Mouse (Mus musculus): ENCODE data around the gene Cideb.

Gene Cideb

GRCm38 (mm10) chr14:55722438-55722945 lies 35.8 kb downstream of the Cideb start:
- no peak for DNase-seq (ENCODE audit: low spot score)

DNA sequence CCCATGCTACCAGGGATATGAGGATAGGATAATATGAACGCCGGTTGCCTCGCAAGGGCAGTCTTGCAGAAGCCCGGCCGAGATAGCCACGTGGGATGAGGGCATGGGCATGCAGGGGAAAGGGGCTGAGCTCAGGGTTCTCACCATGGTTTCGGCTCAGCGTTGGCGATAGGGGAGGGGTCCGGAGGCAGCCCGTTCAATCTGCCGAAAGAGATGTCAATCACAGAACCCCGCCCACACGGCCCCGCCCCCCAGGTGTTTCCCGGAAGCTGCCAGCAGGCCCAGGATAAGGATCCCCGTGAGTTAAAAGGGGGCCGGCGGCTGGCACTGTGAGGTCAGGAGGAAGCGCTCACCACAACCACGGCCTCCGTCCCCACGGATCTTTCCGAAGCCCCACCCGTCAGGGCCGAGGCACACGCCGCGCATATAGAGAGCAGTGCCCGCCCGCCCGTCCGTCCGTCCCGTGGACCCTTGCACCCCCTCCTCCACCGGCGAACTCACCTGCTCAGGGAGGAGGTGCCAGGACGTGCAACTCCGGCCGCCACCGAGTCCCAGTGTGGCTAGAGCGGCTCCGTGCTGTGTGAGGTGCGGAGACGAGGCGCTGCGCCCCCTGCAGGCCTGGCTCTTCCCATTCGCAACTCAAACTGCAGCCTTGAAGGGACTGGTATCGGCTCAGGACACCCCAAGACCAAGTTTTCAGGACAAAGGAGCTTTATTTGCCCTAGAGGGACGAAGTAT lies 36.4 kb downstream of the Cideb start, which contains the start of gene Rabggta:
TSS of gene Rabggta (minus strand) at position 564 of the 738 bp plus-strand sequence.
- DNase-seq (ENCODE audit: low spot score) = peak; percentile 93

- DNase-seq (ENCODE audit: low spot score) = no peak
These were observed 37.2 kb downstream of the Cideb start for GRCm38 (mm10) chr14:55721076-55721475.

DNA sequence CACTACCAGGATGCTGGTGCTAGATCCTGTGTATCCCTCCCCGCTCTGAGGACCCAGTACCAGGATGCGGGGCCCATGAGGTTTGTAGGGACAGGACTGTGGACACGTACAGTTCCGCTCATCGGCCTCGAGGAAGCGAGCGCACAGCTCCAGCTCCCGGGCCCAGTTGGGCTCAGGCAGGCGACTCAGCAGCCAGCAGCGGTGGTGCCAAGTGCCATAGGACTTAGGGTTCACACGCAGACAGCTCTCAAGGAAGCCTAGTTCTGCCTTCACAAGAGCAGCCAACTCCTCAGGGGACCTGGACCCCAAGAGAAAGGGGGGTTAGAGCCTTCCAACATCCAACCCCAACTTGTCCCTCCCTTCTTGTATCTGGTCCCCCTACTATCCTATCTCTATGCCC lies 37.6 kb downstream of the Cideb start:
- DNase-seq (ENCODE audit: low spot score) = no peak

GRCm38 (mm10) chr14:55719737-55720136 lies 38.5 kb downstream of the Cideb start:
- no peak for DNase-seq (ENCODE audit: low spot score)

DNA sequence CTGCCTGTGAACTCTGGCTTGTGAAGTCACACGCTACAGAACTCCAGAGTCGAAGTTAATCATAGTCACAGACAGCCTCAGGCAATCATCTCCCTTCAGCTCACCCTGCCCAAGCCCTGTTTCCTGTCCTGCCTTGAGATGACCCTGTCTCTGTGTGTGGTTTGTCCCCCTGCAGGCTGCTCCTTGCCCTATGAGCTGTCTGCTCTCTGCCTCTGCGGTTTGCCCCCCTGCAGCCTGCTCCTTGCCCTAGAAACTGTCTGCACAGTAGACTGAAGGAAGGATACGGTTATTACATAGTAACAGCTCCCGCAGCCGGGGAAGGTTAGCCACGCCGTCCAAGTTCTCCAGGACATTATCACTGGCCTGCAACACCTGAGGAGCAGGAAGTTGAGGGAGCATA lies 41.4 kb downstream of the Cideb start:
- no peak for DNase-seq (ENCODE audit: low spot score)

GRCm38 (mm10) chr14:55716271-55716670 lies 42.0 kb downstream of the Cideb start:
- no peak for DNase-seq (ENCODE audit: low spot score)

DNA sequence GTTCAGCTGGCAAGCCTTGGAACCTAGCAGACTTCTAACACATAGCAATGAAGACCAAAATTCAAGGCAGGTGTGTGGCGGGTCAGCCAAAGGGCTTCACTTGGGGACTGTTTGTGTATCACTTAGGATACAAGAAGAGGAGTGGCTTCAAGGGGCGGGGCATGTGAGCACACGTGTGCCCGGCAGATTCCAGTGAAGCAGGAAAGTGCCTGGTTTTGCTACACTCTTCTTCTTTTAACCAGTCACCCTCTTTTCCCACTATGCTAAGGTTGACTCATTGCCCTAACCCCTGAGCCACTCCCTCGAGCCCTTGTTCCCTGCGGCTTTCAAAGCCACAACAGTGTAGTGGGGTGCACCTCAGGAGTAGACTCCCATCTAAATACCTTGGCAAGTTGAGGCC lies 43.4 kb downstream of the Cideb start:
- no peak for DNase-seq (ENCODE audit: low spot score)

DNA sequence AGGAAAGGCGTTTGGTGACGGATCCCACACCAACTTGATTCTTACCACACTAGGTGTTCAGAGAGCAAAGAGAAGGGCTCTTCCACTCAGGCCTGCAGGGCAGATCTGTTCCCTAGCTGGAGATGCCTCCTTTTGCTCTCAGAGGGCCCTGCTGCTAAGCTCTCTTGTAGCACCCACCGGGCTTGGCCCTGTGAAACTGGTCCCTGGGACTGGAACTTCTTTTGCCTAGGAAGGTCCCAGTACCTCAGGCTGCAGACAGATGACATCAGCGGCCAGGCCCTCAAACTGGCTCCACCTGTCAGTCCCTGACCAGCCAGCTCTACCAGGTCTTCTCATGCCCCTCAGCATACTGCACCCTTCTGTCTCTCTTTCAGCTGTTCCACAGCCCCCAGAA lies 44.5 kb downstream of the Cideb start, which contains the start of gene Tgm1:
TSS of gene Tgm1 (minus strand) at position 198 of the 394 bp plus-strand sequence.
- no peak for DNase-seq (ENCODE audit: low spot score)

DNA sequence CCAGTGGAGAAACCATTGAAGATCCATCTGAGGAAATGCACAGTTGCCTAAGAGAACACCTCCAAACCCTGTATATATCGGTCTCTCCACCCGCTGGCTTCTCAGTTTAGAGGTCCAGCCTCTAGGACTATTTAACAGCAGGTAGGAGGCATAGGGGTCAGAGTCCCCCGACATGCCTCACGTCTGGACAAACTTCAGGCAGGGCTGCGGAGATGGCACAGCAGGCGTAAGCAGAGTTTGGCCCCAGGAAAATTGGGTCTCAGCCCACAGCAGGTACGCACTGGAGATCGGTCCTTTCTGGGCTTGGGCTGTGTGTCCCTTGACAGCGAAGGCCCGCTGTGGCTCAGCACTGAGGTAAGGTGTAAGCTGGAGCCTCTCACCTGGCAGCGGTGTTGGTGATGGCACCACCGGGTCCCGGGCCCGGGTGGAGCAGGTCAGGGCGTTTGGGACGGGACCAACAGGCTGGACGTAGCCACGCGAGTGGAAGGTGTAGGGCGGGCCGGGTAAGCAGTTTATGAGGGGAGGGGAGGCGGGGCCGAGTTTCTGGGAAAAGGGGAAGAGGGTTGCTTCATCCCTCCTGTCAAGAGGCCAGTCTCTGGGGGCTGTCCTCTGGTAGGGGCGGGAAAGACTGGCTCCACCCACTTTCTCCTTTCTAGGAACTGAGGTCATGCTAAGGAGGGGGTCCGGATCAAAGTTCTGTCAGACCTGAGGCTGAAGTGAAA lies 45.1 kb downstream of the Cideb start:
- DNase-seq (ENCODE audit: low spot score) = peak; percentile 23

GRCm38 (mm10) chr14:55711786-55712185 lies 46.5 kb downstream of the Cideb start:
- DNase-seq (ENCODE audit: low spot score) = no peak

- DNase-seq (ENCODE audit: low spot score) = no peak
These were observed 48.7 kb downstream of the Cideb start for GRCm38 (mm10) chr14:55709509-55709908.

DNA sequence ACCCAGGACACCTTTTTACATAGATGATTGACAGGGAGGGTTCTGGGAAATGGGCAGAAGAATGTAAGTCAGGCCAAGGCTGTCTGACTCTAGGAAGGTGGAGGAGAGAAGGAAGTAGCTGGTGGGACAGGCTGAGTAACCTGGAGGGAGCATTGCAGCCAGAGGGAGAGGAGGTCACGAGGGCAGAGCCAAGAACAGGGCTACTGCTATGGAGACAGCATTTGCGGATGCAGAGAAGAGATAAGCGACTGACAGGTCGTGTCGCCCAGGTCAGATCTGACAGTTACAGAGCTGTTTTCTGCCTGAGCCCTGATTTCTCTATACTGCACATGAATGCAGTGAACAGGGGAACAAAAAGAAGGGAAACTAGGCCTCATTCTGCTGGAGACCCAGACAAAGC lies 50.9 kb downstream of the Cideb start:
- DNase-seq (ENCODE audit: low spot score) = no peak

- DNase-seq (ENCODE audit: low spot score) = no peak
These were observed 52.1 kb downstream of the Cideb start for GRCm38 (mm10) chr14:55706051-55706600.
